8 mouse cellular contexts compared by ENCODE assay signal in genomic region chr14:73474636-73475093, GRCm38 (mm10). TPM values are rescaled to one million over a fixed set of nuclear protein-coding genes. Genes with fewer than 3 reads are reported as not detected.
DNase-seq lines count a peak whose midpoint lies in the region; ATAC-seq lines count a peak whose summit lies in the region.

No protein-coding gene starts in this region.

- H3K36me3 ChIP-seq in hindbrain, embryonic 11.5 days (ENCODE audit: control insufficient read depth, insufficient read depth, low read length): no peaks in the 10 kb centered on the region
- H3K36me3 ChIP-seq in hindbrain, embryonic 10.5 days: no peaks in the 10 kb centered on the region
- no peaks in the 10 kb centered on the region for H3K36me3 ChIP-seq in midbrain, embryonic 14.5 days (ENCODE audit: control insufficient read depth, insufficient read depth, low read length)

- no peak overlapping the region for H3K9ac ChIP-seq in hindbrain, embryonic 11.5 days (ENCODE audit: low read depth, low read length)
- H3K9ac ChIP-seq in midbrain, embryonic 14.5 days (replicated peaks; ENCODE audit: low read length): no peak overlapping the region

- H3K27ac ChIP-seq in hindbrain, embryonic 11.5 days (ENCODE audit: low read depth, low read length): no peak overlapping the region
- H3K27ac ChIP-seq in hindbrain, embryonic 10.5 days: no peak overlapping the region
- H3K27ac ChIP-seq in midbrain, embryonic 14.5 days (replicated peaks; ENCODE audit: low read depth, low read length): no peak overlapping the region

- H3K9me3 ChIP-seq in hindbrain, embryonic 11.5 days (ENCODE audit: control insufficient read depth, low read length): no peaks in the 10 kb centered on the region
- H3K9me3 ChIP-seq in hindbrain, embryonic 10.5 days: no peaks in the 10 kb centered on the region
- no peaks in the 10 kb centered on the region for H3K9me3 ChIP-seq in midbrain, embryonic 14.5 days (ENCODE audit: control insufficient read depth, low read length)

- 32% methylated on average over 7 of the region's 7 CpGs for WGBS in hindbrain, embryonic 11.5 days
- 38% methylated on average over 7 of the region's 7 CpGs for WGBS in hindbrain, embryonic 10.5 days
- 30% methylated on average over 7 of the region's 7 CpGs for WGBS in midbrain, embryonic 14.5 days

- H3K4me1 ChIP-seq in hindbrain, embryonic 11.5 days (replicated peaks; ENCODE audit: control insufficient read depth, insufficient read depth, low read length): no peaks in the 10 kb centered on the region
- H3K4me1 ChIP-seq in hindbrain, embryonic 10.5 days (replicated peaks): peaks cover 8% of the 10 kb centered on the region; the same call in 1 of the 2 replicates
- H3K4me1 ChIP-seq in midbrain, embryonic 14.5 days (ENCODE audit: control insufficient read depth, insufficient read depth, low read length): peaks cover 6% of the 10 kb centered on the region; the same call in 1 of the 2 replicates

- no peak for ATAC-seq in hindbrain, embryonic 11.5 days (ENCODE audit: low FRiP score)
- ATAC-seq in erythroid progenitor cell, adult 5-6 weeks (replicated peaks; ENCODE audit: low FRiP score, poor library complexity, severe bottlenecking): 0 out of 2 replicates have a peak, but pooled peaks have one; percentile 52
- ATAC-seq in midbrain, embryonic 14.5 days (ENCODE audit: low FRiP score, low TSS enrichment): no peak

- no peaks in the 10 kb centered on the region for H3K27me3 ChIP-seq in hindbrain, embryonic 11.5 days (ENCODE audit: control insufficient read depth, insufficient read depth, low read length)
- no peaks in the 10 kb centered on the region for H3K27me3 ChIP-seq in hindbrain, embryonic 10.5 days (ENCODE audit: insufficient read depth, poor library complexity, severe bottlenecking)
- H3K27me3 ChIP-seq in midbrain, embryonic 14.5 days (ENCODE audit: control insufficient read depth, insufficient read depth, low read length): no peaks in the 10 kb centered on the region

- no peak overlapping the region for H3K4me2 ChIP-seq in hindbrain, embryonic 11.5 days (replicated peaks; ENCODE audit: low read depth, low read length)
- H3K4me2 ChIP-seq in midbrain, embryonic 14.5 days (ENCODE audit: low read length): no peak overlapping the region

- DNase-seq in hindbrain, embryonic 11.5 days (ENCODE audit: low spot score): peak; percentile 41
- DNase-seq in hindbrain, embryonic 10.5 days (ENCODE audit: low spot score): no peak
- peak; percentile 44 for DNase-seq in ZHBTc4 (ENCODE audit: low read depth, low spot score)
- peak; percentile 33 for DNase-seq in hindlimb bud, embryonic 11.5 days (ENCODE audit: extremely low spot score, low read depth, low spot score)
- DNase-seq in left cerebral cortex, postnatal 25 days (ENCODE audit: low spot score in 2 of 2): peak; percentile 46 to 72
- peak; percentile 71 for DNase-seq in midbrain, embryonic 14.5 days
- DNase-seq in urinary bladder, postnatal 4 days (ENCODE audit: low spot score in 2 of 2): no peak

- H3K4me3 ChIP-seq in hindbrain, embryonic 11.5 days (ENCODE audit: low read depth, low read length): no peak overlapping the region
- no peak overlapping the region for H3K4me3 ChIP-seq in hindbrain, embryonic 10.5 days
- H3K4me3 ChIP-seq in midbrain, embryonic 14.5 days (replicated peaks; ENCODE audit: low read depth, low read length): no peak overlapping the region

- intact Hi-C loops in left cerebral cortex, postnatal 25 days (cut with DNase I): loop anchor here (1.0 to 5.0 kb wide), 3 partner anchors 89 to 367 kb away; partner anchors contain the start of genes Itm2b and Rb1

RNA-seq across cellular contexts. Expression of gene Med4, which starts 35.2 kb away (rescaled TPM):
- polyA plus RNA-seq in hindbrain, embryonic 11.5 days (2014; fragmentation: Nextera tagmentation; extraction: Ambion mirVana): 93.5 and 96.3 TPM in 2 replicates
- polyA plus RNA-seq in hindbrain, embryonic 10.5 days (2016; fragmentation: Nextera tagmentation; extraction: Ambion mirVana): 89.3 and 104 TPM in 2 replicates
- 15.5 and 20.1 TPM in 2 replicates for total RNA-seq in erythroid progenitor cell, adult 5-6 weeks (2015; ENCODE audit: low replicate concordance)
- total RNA-seq in erythroid progenitor cell, adult 5-6 weeks (2017; ENCODE audit: low replicate concordance): 15.4 and 21.8 TPM in 2 replicates
- total RNA-seq in left cerebral cortex, postnatal 25 days (2021): 10 to 100 TPM; 26.5 to 27.5 TPM
- polyA plus RNA-seq in midbrain, embryonic 14.5 days (2014; fragmentation: Nextera tagmentation; extraction: Ambion mirVana): 85.1 and 85.2 TPM in 2 replicates

RNA-seq across cellular contexts. Expression of gene Sucla2, which starts 50.5 kb away (rescaled TPM):
- 120 and 125 TPM in 2 replicates for polyA plus RNA-seq in hindbrain, embryonic 11.5 days (2014; fragmentation: Nextera tagmentation; extraction: Ambion mirVana)
- 78.9 and 105 TPM in 2 replicates for polyA plus RNA-seq in hindbrain, embryonic 10.5 days (2016; fragmentation: Nextera tagmentation; extraction: Ambion mirVana)
- total RNA-seq in erythroid progenitor cell, adult 5-6 weeks (2015; ENCODE audit: low replicate concordance): 18.4 and 31.0 TPM in 2 replicates
- 23.3 and 35.9 TPM in 2 replicates for total RNA-seq in erythroid progenitor cell, adult 5-6 weeks (2017; ENCODE audit: low replicate concordance)
- 100 to 1,000 TPM; 146 to 164 TPM for total RNA-seq in left cerebral cortex, postnatal 25 days (2021)
- 118 and 127 TPM in 2 replicates for polyA plus RNA-seq in midbrain, embryonic 14.5 days (2014; fragmentation: Nextera tagmentation; extraction: Ambion mirVana)

Comparison
In these comparisons a context has a peak if more than half of its experiments do, and no peak if none do; other contexts are left out.
1. DNase-seq: peak in hindbrain, embryonic 11.5 days (single experiment), ZHBTc4 (single experiment), hindlimb bud, embryonic 11.5 days (single experiment), left cerebral cortex, postnatal 25 days (2 of 2) and midbrain, embryonic 14.5 days (single experiment); none in hindbrain, embryonic 10.5 days (single experiment) and urinary bladder, postnatal 4 days (0 of 2).